Mouse (Mus musculus) urinary bladder, postnatal 10 days (tissue): ENCODE results near the gene Hist1h2ac.
"Not testable (repeated sequence)": the region's sequence is repeated elsewhere in the genome, so short reads cannot be mapped to it uniquely, and the experiment has no call there.

ENCODE experiments used
- DNase-seq: peaks from one replicate; pipeline ENCODE4 v3.0.0; 2022; ENCODE audit warnings: low spot score

Gene Hist1h2ac

GRCm38 (mm10) chr13:23683755-23684281 lies at the start of gene Hist1h2ac, which contains the start of gene Hist1h2bc:
TSS of gene Hist1h2ac (minus strand) at chr13:23683948.
TSS of gene Hist1h2bc (plus strand) at chr13:23684199.
- DNase-seq, result no peak

GRCm38 (mm10) chr13:23732156-23732804 lies 48.5 kb upstream of the Hist1h2ac start:
- no peak for DNase-seq

GRCm38 (mm10) chr13:23730479-23730878 lies 46.7 kb upstream of the Hist1h2ac start:
- no peak for DNase-seq

DNA sequence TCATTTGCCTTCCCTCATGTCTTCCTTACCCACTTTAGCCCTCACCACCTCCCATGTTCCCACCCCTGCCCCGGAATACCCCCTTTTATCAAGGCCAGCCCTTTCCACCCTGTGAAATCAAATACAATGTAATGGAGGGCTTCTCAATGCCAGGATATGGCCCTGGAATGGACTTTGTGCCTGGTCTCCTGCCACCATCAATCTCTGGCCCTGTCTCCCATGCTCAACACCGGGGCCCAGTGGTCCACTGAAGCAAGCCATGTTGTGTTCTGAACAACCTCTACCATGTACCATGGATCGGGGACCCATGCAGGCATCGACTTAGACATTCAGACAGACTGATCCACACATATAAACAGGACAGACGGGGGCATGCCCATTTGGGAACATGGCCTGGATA lies 46.0 kb upstream of the Hist1h2ac start:
- DNase-seq, result no peak

GRCm38 (mm10) chr13:23729192-23729525 lies 45.4 kb upstream of the Hist1h2ac start:
- no peak for DNase-seq

- DNase-seq, result no peak
These were observed 44.9 kb upstream of the Hist1h2ac start for GRCm38 (mm10) chr13:23728472-23729191.

- no peak for DNase-seq
These were observed 41.5 kb upstream of the Hist1h2ac start for GRCm38 (mm10) chr13:23725213-23725612.

GRCm38 (mm10) chr13:23724239-23724638 lies 40.5 kb upstream of the Hist1h2ac start:
- DNase-seq, result no peak

GRCm38 (mm10) chr13:23717593-23718245 lies 34.0 kb upstream of the Hist1h2ac start:
- not testable (repeated sequence) for DNase-seq

GRCm38 (mm10) chr13:23717176-23717575 lies 33.4 kb upstream of the Hist1h2ac start:
- DNase-seq, result no peak

- no peak for DNase-seq
These were observed 32.7 kb upstream of the Hist1h2ac start for GRCm38 (mm10) chr13:23716261-23717042.

- DNase-seq, result no peak
These were observed 26.8 kb upstream of the Hist1h2ac start, which contains the start of gene Hfe for GRCm38 (mm10) chr13:23710374-23711089. TSS of gene Hfe (minus strand) at chr13:23710854.

- no peak for DNase-seq
These were observed 26.1 kb upstream of the Hist1h2ac start for GRCm38 (mm10) chr13:23709714-23710373.

GRCm38 (mm10) chr13:23708654-23709053 lies 24.9 kb upstream of the Hist1h2ac start:
- no peak for DNase-seq

DNA sequence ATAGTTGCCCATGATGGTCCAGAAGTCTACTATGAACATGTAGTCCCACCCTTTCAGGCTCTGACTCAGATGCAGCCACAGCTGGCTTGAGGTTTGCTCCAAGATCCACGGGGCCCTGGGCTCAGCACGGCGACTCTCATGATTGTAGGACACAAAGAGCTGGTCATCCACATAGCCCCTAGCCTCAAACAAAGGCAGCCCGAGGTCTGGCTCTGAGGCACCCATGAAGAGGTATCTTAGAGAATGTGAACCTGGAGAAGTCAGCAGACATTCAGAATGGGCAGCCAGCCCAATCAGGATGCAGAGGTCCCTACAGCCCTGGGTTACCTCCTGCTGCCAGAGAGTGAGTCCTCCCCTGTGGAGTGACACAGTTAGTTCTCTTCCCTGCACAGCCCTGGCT lies 24.3 kb upstream of the Hist1h2ac start:
- no peak for DNase-seq

- DNase-seq, result no peak
These were observed 23.0 kb upstream of the Hist1h2ac start for GRCm38 (mm10) chr13:23706771-23707170.

- DNase-seq, result no peak
These were observed 22.1 kb upstream of the Hist1h2ac start for GRCm38 (mm10) chr13:23705751-23706356.

- DNase-seq, result not testable (repeated sequence)
These were observed 19.1 kb upstream of the Hist1h2ac start for GRCm38 (mm10) chr13:23702801-23703200.

DNA sequence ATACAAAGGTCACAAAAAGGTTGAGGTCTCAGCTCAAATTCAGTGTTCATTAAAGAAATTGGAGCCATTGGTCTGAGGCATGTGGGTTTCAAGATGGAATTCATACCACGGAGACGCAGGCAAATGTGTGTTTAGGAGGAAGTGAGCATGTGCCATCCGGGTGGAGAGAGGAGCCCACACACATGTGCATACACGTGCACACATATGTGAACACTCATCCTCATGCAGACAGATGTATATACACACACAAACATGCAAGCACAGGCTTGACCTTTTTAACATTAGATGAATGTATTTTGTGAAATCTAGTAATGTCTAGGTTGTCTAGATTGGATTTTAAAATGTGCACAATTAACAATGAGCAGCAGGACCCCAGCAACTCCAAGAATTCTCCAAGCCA lies 18.5 kb upstream of the Hist1h2ac start:
- DNase-seq, result no peak

GRCm38 (mm10) chr13:23700786-23701520 lies 17.2 kb upstream of the Hist1h2ac start:
- no peak for DNase-seq
